Mouse (Mus musculus) forebrain, embryonic 11.5 days (tissue): ENCODE data around the gene Mef2d. TPM values are rescaled to one million over a fixed set of nuclear protein-coding genes. Genes with fewer than 3 reads are reported as not detected.

Source experiments
- ATAC-seq: fragments of 200-750 bp; cut with Nextera tagmentation; replicated peaks from 2 replicates; pipeline ENCODE4 v1.8.0; 2017; ENCODE audit warnings: moderate TSS enrichment; ENCODE audit not compliant: low FRiP score
- DNase-seq: peaks from one replicate; pipeline ENCODE4 v3.0.0-alpha.2; 2017; ENCODE audit warnings: low spot score
- H3K27ac ChIP-seq: fragments of 300-500 bp; sonication (generic); 2 replicates; pipeline ENCODE4 v1.5.1; 2014; ENCODE audit warnings: low read depth, low read length
- H3K27me3 ChIP-seq: fragments of 300-500 bp; sonication (generic); 2 replicates; pipeline ENCODE4 v1.6.1; 2014; ENCODE audit warnings: mild to moderate bottlenecking, low read length, mixed read lengths; ENCODE audit not compliant: control insufficient read depth, insufficient read depth
- H3K36me3 ChIP-seq: fragments of 300-500 bp; sonication (generic); 2 replicates; pipeline ENCODE4 v1.6.1; 2014; ENCODE audit warnings: mild to moderate bottlenecking, low read length, moderate library complexity, mixed read lengths; ENCODE audit not compliant: control insufficient read depth, insufficient read depth
- H3K4me1 ChIP-seq: fragments of 300-500 bp; sonication (generic); replicated peaks from 2 replicates; pipeline ENCODE4 v1.6.1; 2014; ENCODE audit warnings: low read length, mixed read lengths; ENCODE audit not compliant: control insufficient read depth, insufficient read depth
- H3K4me2 ChIP-seq: fragments of 300-500 bp; sonication (generic); 2 replicates; pipeline ENCODE4 v1.6.1; 2014; ENCODE audit warnings: low read depth, mild to moderate bottlenecking, low read length, moderate library complexity, mixed read lengths; ENCODE audit not compliant: severe bottlenecking
- H3K4me3 ChIP-seq: fragments of 300-500 bp; sonication (generic); 2 replicates; pipeline ENCODE4 v1.5.1; 2014; ENCODE audit warnings: low read depth, low read length
- H3K9ac ChIP-seq: fragments of 300-500 bp; sonication (generic); 2 replicates; pipeline ENCODE4 v1.6.1; 2014; ENCODE audit warnings: low read length
- H3K9me3 ChIP-seq: fragments of 300-500 bp; sonication (generic); 2 replicates; pipeline ENCODE4 v1.6.1; 2016; ENCODE audit warnings: low read length, mixed read lengths; ENCODE audit not compliant: control insufficient read depth
- WGBS: fragments of 180-500 bp; shearing (Covaris S2); extraction: QIAGEN DNeasy Blood & Tissue Kit; methylation state at CpG from one replicate; pipeline ENCODE4 v1.1.7; 2014; 5-methylcytosine and 5-hydroxymethylcytosine counted together
- polyA plus RNA-seq: library from polyadenylated mRNA; unstranded; fragments of >200 nt; fragmentation: Nextera tagmentation; extraction: Ambion mirVana; gene quantifications from 2 replicates; pipeline ENCODE4 v1.2.1, GENCODE M21; 2014

Mef2d gene
- polyA plus RNA-seq, 1 experiment from 2014 or later = 19.7 TPM

DNA sequence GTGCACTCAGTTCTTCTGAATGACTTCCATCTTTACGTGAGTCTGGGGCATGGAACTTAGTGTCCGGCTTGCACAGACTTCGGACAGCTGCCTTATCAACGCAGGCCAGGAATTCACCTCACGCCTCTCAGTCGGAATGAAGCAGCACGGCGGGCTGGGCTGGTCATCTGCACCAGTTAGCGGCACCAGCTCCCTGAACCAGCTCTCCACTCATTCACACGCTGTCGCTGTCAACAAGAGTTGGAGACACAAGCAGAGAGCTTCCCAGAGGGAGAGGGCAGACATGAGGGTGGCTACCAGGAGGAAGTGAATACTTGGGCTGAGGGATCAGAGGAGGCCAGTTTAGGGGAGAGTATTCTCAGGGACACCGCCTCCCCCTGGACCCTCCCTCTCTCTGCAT lies 27.8 kb upstream of the Mef2d start:
- DNase-seq (no peak), ATAC-seq (no peak)
- WGBS = 97% methylated on average over 12 of the region's 12 CpGs
- Histone ChIP-seq H3K4me2 (no peak overlapping the region), H3K4me3 (no peak overlapping the region), H3K36me3 (peaks cover 10% of the 10 kb centered on the region; the same call in 1 of the 2 replicates), H3K27me3 (no peaks in the 10 kb centered on the region), H3K9me3 (no peaks in the 10 kb centered on the region), H3K27ac (no peak overlapping the region), H3K4me1 (no peaks in the 10 kb centered on the region), H3K9ac (no peak overlapping the region)

DNA sequence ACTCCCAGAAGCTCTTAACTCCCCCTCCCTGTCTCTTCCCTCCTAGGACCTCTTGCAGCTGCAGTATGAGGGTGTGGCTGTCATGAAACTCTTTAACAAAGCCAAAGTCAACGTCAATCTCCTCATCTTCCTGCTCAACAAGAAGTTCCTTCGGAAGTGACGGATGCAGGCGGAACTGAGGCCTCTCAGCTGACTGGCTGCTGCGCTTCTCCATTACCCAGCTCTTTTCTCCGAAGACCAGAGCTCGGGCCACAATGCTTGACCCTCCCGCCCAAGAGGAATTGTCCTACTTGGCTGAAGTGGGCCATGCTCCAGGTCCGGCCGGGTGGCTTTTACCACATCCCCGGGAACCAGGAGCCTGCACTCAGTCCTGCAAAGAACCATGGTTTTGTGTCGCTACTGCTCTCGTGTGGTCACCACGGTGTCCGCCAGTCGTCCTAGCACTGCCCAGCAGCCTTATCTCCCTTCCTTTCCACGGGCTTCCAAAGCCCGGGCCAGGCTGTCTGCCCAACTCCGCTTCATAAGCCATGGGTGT lies 22.0 kb upstream of the Mef2d start:
- Histone ChIP-seq H3K9ac (no peak overlapping the region), H3K9me3 (no peaks in the 10 kb centered on the region), H3K4me2 (no peak overlapping the region), H3K4me1 (no peaks in the 10 kb centered on the region), H3K27ac (no peak overlapping the region), H3K36me3 (peaks cover 7% of the 10 kb centered on the region; the same call in 1 of the 2 replicates), H3K27me3 (no peaks in the 10 kb centered on the region), H3K4me3 (no peak overlapping the region)
- no peak for ATAC-seq
- 91% methylated on average over 19 of the region's 19 CpGs for WGBS
- no peak for DNase-seq

DNA sequence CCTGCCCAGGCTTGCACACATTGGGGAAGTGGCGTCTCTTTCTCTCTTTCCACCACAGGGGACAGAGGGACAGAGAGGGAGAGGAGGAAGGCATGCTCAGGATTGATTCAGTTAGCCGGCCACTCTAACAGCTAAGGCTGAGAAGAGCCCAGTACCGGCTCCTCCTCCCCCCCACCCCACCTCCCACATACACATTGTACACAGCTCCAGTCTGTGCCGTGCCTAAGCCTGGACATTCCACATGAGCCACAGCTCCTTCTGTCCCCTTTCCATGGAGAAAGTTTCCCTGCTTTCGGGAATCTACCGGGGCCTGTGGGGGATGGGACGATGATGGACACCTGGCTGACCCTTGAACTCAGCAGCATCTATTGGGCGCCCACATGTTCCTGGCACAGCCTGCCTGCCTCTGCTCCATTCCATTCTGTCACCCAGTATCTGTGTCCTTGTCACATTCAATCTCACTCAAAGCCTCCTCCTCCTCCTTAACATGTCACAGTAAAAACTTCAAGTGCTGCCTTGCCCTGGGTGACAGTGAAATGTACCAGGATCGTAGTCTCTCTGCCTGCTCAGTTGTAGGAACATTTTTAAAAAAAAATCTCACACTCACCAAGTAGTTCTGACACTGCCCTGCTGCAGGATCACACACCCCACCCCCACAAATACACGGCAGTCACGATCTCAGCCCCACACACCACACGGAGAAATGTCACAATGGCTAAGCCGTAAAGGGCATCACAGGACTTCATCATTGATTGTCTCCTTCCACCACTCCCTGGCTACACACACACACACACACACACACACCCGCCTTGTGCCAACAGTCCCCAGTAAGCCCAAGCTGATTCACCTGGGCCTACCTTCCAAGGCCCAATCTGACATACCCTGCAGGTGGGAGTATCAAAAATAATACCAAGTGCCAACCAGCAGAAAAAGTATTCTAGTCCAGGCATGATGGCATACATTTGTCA lies 20.7 kb upstream of the Mef2d start:
- peaks cover 4% of the 10 kb centered on the region; the same call in 1 of the 2 replicates for H3K36me3 ChIP-seq
- no peak overlapping the region for H3K4me2 ChIP-seq
- no peaks in the 10 kb centered on the region for H3K27me3 ChIP-seq
- H3K9ac ChIP-seq = no peak overlapping the region
- no peak overlapping the region for H3K27ac ChIP-seq
- DNase-seq (no peak), ATAC-seq (no peak)
- no peaks in the 10 kb centered on the region for H3K4me1 ChIP-seq
- H3K9me3 ChIP-seq = no peaks in the 10 kb centered on the region
- H3K4me3 ChIP-seq = no peak overlapping the region
- 85% methylated on average over 14 of the region's 14 CpGs for whole genome bisulfite sequencing

DNA sequence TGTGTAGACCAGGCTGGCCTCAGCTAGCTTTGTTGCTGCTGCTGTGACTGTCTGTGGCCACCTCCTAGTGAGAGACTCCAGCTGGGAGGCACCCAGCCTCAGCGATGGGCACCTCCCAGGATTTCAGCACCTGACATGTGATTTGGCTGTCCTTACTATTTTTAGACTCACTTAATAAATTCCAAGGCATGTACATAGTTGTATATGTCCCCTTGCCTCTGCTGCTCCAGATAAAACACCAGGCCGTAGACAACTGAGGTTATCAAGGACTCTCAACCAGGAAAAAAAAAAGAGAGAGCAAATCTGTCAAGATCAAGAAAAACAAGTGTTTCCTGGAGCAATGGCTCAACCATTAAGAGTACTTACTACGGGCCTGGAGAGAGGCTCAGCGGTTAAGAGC lies 17.0 kb upstream of the Mef2d start:
- H3K27me3 ChIP-seq = no peaks in the 10 kb centered on the region
- H3K4me3 ChIP-seq = no peak overlapping the region
- no peaks in the 10 kb centered on the region for H3K9me3 ChIP-seq
- H3K4me2 ChIP-seq = no peak overlapping the region
- no peak overlapping the region for H3K27ac ChIP-seq
- no peaks in the 10 kb centered on the region for H3K4me1 ChIP-seq
- 73% methylated on average over 4 of the region's 4 CpGs for WGBS
- no peak for DNase-seq
- H3K9ac ChIP-seq = no peak overlapping the region
- no peak for ATAC-seq
- H3K36me3 ChIP-seq = no peaks in the 10 kb centered on the region

DNA sequence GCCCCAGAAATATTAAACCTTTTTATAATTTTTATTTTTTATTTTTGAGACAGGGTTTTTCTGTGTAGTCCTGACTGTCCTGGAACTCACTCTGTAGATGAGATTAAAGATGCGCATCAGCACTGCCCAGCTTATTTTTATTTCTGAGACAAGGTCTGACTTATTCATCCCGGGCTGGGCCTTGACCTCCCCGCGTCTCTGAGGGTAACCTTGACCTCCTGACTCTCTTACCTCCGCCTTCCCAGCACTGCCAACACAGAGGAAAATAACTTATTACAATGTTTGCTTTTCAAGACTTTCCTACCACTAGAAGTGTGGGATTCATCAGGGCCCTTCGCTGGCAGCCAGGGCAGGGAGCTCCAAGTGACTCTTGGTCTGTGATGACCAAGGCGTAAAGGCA lies 16.0 kb upstream of the Mef2d start:
- Histone ChIP-seq H3K36me3 (no peaks in the 10 kb centered on the region), H3K4me1 (no peaks in the 10 kb centered on the region), H3K4me2 (no peak overlapping the region), H3K27me3 (no peaks in the 10 kb centered on the region), H3K9me3 (no peaks in the 10 kb centered on the region), H3K4me3 (no peak overlapping the region), H3K9ac (no peak overlapping the region), H3K27ac (no peak overlapping the region)
- ATAC-seq (no peak), DNase-seq (no peak)
- 87% methylated on average over 7 of the region's 7 CpGs for WGBS

DNA sequence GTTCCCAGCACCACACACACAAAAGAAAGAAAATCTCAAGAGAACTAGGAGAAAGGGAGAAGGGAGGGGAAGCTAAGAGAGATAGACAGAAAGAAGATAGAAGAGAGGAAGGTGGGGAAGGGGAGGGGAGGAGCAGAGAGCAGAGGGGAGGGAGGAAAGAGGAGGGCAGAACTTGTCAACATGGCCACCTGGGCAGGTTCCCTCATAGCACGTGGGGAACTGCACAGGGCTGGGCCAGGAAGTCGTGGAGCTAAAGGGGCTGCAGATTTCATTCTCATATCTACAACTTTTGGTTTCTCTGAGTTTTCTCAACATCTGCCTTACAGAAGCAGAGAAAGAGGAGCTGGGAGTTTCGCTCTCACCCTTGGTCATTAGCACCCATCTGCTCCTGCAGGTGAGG lies 14.5 kb upstream of the Mef2d start:
- H3K27me3 ChIP-seq = no peaks in the 10 kb centered on the region
- H3K4me3 ChIP-seq = no peak overlapping the region
- H3K9ac ChIP-seq = no peak overlapping the region
- no peaks in the 10 kb centered on the region for H3K4me1 ChIP-seq
- DNase-seq (no peak), ATAC-seq (no peak)
- 74% methylated on average over 3 of the region's 3 CpGs for whole genome bisulfite sequencing
- H3K9me3 ChIP-seq = no peaks in the 10 kb centered on the region
- H3K36me3 ChIP-seq = no peaks in the 10 kb centered on the region
- H3K27ac ChIP-seq = no peak overlapping the region
- H3K4me2 ChIP-seq = no peak overlapping the region

DNA sequence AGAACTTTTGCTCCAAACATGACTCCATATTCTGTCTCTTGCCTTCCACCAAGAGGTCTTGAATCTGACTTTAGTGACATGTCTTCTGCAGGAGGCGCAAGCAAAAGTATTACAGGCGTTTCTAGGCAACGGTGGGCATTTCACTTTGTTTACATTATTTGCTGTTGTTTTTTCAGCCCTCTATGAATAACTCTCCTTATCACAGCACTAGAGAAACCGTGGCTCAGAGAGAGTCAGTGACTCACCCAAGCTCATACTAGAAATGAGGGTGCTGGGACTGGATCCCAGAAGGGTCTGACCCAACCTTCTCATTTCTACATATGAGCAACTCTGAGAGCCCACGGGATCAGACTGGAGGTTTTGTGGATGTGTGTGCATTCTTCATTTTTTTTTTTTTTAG lies 14.1 kb upstream of the Mef2d start:
- H3K27ac ChIP-seq = no peak overlapping the region
- H3K4me3 ChIP-seq = no peak overlapping the region
- no peaks in the 10 kb centered on the region for H3K27me3 ChIP-seq
- no peak overlapping the region for H3K9ac ChIP-seq
- no peak overlapping the region for H3K4me2 ChIP-seq
- no peak for ATAC-seq
- H3K9me3 ChIP-seq = no peaks in the 10 kb centered on the region
- DNase-seq = no peak
- no peaks in the 10 kb centered on the region for H3K4me1 ChIP-seq
- 85% methylated on average over 5 of the region's 5 CpGs for WGBS
- no peaks in the 10 kb centered on the region for H3K36me3 ChIP-seq

DNA sequence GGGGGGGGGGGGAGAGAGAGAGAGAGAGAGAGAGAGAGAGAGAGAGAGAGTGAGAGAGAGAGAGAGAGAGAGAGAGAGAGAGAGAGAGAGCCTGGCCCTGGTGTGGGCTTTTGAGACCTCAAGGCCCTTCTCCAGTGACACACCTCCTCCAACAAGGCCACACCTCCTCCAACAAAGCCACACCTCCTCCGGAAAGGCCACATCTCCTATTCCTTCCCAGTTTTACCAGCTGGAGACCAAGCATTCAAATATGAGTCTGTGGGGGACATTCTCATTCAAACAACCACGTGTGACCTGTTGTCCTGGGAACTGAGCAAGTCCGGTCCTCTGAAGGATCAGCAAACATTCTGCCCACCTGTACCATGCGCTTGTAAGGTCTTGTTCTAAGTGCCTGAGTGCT lies 13.2 kb upstream of the Mef2d start:
- Histone ChIP-seq H3K27me3 (no peaks in the 10 kb centered on the region), H3K9me3 (no peaks in the 10 kb centered on the region), H3K9ac (no peak overlapping the region), H3K4me2 (no peak overlapping the region), H3K4me3 (no peak overlapping the region), H3K4me1 (no peaks in the 10 kb centered on the region), H3K36me3 (no peaks in the 10 kb centered on the region), H3K27ac (no peak overlapping the region)
- WGBS = 54% methylated on average over 4 of the region's 4 CpGs
- DNase-seq (no peak), ATAC-seq (no peak)

DNA sequence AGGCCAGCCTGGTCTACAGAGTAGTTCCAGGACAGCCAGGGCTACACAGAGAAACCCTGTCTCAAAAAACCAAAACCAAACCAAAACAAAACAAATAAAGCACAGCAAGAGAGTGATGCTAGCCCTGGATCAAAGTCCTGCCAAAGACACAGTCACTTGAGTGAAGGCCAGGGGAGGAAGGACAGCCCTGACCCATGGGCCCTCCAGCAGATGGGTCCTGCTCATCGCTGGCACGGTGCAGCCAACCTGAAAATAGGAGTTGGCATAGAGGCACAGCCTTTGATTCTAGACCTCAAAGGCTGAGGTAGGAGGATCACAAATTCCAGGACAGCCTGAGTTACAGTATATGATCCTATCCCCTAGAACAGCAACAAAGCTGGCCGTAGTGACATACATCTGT lies 11.1 kb upstream of the Mef2d start:
- no peaks in the 10 kb centered on the region for H3K9me3 ChIP-seq
- H3K4me1 ChIP-seq = no peaks in the 10 kb centered on the region
- no peak overlapping the region for H3K9ac ChIP-seq
- 79% methylated on average over 3 of the region's 3 CpGs for WGBS
- no peak for ATAC-seq
- DNase-seq = no peak
- H3K4me3 ChIP-seq = no peak overlapping the region
- H3K27me3 ChIP-seq = no peaks in the 10 kb centered on the region
- no peaks in the 10 kb centered on the region for H3K36me3 ChIP-seq
- H3K27ac ChIP-seq = no peak overlapping the region
- H3K4me2 ChIP-seq = no peak overlapping the region
